Mouse (Mus musculus) spleen, adult 2 months (tissue): ENCODE data around the gene Ptprr.

Experiments used
- CTCF ChIP-seq: fragments of 200-500 bp; IDR thresholded peaks from 2 replicates; pipeline ENCODE4 v1.5.1; 2011; ENCODE audit warnings: mild to moderate bottlenecking, inconsistent platforms; ENCODE audit not compliant: insufficient read depth, insufficient read length, insufficient replicate concordance; ENCODE audit errors: extremely low read depth
- POLR2A ChIP-seq: fragments of 200-500 bp; IDR thresholded peaks from 2 replicates; pipeline ENCODE4 v1.6.1; 2011; ENCODE audit warnings: low read depth, low read length, inconsistent platforms

- TF ChIP-seq CTCF, result no peak
- TF ChIP-seq POLR2A, result no peak
Observed at GRCm38 (mm10) chr10:116131223-116131622, 113.2 kb downstream of the Ptprr start.
